Mouse (Mus musculus): ENCODE data around the gene Gm49510.

GRCm38 (mm10) chr15:78897488-78897887, 2.0 kb upstream of the Gm49510 start:
- TF ChIP-seq CTCF (IDR thresholded peaks at IDR 0.05; ENCODE audit: low read depth, low read length) (no peak), POLR2A (IDR thresholded peaks at IDR 0.05; ENCODE audit: insufficient read depth, low read length) (no peak), EP300 (IDR thresholded peaks at IDR 0.05; ENCODE audit: insufficient read depth, low read depth, low read length) (0 out of 2 replicates have a peak, but pooled peaks have one; percentile 40)

Measured in ES-Bruce4 (cell line).